Mouse (Mus musculus): ENCODE data around the gene Mad2l2.

DNA sequence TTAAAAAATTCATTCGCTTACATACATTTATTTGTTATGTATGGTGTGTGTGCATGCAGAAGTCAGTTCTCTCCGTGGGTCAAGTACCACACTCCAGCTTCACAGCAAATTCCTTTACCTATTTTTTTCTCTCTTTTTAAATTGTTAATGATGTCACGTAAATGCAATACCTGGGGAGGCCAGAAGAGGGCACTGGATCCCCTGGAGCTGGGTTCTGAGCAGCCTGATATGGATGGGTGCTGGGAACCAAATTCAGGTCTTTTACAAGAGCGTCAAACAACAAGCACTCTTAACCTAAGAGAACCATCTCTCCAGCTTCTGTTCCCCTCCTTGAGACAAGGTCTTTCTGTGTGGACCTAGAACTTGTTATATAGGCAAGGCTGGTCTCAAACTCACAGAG lies 13.5 kb upstream of the Mad2l2 start:
- TF ChIP-seq CTCF (IDR thresholded peaks at IDR 0.05; ENCODE audit: borderline replicate concordance, extremely low read depth, insufficient read depth, insufficient read length) (peak; percentile 48; the same call in 1 of the 2 replicates), POLR2A (IDR thresholded peaks at IDR 0.05; ENCODE audit: borderline replicate concordance, extremely low read depth, insufficient read depth, insufficient read length, poor library complexity, severe bottlenecking) (no peak)
